Mouse (Mus musculus) fibroblast of lung, adult 2 months (primary cell): ENCODE results near the gene Psg22.
"Not testable (repeated sequence)": the region's sequence is repeated elsewhere in the genome, so short reads cannot be mapped to it uniquely, and the experiment has no call there.

Source experiments
- DNase-seq: peaks from one replicate; pipeline ENCODE4 v3.0.0-alpha.2; 2011; ENCODE audit warnings: low read depth

The Psg22 gene

GRCm38 (mm10) chr7:18717790-18718189, at the start of gene Psg22:
Gene Psg22, plus strand, starts transcription at chr7:18718090.
- DNase-seq = no peak

DNA sequence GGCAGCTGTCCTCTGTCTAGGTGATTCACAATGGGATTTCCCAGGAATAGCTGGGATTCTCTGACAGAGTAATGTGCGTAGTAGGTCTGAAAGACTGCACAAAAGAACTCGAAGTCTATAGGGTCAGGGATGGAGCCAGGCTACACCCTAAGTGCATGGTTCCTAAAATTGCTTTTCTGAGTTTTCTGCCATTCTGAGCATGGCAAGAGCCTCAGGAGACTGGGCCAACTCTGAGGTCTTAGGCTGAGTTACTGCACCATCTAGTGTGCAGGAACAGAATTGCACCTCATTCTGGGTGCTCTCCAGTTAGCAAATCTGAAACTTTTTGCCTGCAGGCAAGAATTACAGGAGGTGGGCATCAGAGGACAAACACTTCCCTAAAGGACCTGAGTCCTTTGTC, 38.1 kb upstream of the Psg22 start:
- DNase-seq = peak; percentile 7

- DNase-seq = no peak
Measured at GRCm38 (mm10) chr7:18685586-18685985, 32.3 kb upstream of the Psg22 start.

DNA sequence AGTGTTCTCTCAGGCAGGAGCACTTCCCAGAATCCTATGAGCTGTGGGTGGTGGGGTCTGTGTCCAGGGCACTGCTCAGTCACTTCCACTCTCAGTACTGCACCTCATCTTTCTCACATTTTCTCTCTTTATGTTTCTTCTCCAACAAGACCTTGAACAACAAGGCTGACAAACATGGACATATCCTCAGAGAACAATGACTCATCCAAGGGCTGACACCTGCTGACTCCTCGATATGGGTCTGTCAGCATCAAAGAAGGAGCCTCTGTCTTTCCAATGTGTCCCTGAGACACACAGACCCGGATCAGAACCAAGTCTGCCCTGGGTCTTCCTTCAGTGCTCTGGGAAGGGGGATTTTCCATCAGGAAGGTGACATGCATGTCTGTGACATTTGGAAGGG, 31.8 kb upstream of the Psg22 start, which contains the start of gene Psg20:
Gene Psg20, minus strand, starts transcription at position 101 of the 400 bp plus-strand sequence.
- DNase-seq = no peak

DNA sequence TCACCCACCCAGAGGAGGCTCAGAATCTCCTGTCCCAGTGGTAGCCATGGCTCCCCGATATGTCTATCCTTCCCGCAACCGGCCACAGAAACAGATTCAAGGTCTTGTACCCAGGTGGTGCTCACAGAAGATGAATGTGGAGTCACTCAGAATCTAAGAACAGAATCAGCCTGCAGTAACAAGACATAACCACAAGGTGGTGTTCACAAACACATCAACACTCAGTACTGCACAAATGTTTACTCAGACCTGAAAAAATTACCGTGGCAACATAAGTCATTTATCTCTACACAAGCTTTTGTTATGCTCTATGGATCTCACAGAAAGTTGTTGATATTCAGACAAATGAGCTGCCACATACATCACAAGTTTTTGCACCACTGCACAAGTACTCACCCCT, 7.6 kb upstream of the Psg22 start:
- DNase-seq = not testable (repeated sequence)

GRCm38 (mm10) chr7:18710846-18711245, 7.0 kb upstream of the Psg22 start:
- DNase-seq = no peak

- no peak for DNase-seq
Measured at GRCm38 (mm10) chr7:18715546-18715945, 2.3 kb upstream of the Psg22 start.

GRCm38 (mm10) chr7:18724001-18724400, 6.1 kb downstream of the Psg22 start:
- DNase-seq = no peak

GRCm38 (mm10) chr7:18725931-18726330, 8.0 kb downstream of the Psg22 start:
- DNase-seq = not testable (repeated sequence)

GRCm38 (mm10) chr7:18728391-18728790, 10.5 kb downstream of the Psg22 start:
- DNase-seq = no peak

DNA sequence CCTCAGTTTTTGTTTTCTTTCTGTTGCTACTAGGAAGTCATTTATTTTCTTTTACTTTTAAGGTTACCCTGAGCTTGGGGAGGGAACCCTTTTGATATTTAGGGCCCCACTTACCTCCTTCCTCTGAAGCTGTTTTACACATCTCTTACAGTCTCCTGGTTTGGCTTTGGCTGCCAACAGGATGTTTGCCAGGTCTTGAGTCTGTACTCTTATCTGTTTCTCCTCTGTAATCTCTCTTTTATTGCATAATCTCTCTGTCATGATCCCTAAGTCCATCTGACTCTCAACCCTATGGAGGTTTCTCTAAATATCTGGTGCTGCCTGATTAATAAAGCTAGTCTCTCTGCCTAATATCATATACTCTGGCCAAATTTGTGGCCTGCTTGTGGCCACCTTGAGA, 15.2 kb downstream of the Psg22 start:
- DNase-seq = no peak

DNA sequence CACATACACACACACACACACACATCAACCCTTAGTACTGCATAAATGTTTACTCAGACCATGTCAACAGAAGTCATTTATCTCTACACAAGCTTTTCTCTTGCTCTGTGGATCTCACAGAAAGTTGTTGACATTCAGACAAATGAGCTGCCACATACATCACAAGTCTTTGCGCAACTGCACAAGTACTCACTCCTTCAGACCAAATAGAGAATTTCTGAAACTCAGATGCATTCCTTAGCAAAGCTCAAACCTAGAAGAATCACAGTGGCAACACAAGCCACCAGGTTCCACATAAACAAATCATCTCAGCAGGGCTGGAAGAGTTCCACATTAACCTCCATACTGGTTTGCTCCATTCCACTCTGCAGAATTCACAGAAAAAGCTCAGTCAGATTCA, 16.6 kb downstream of the Psg22 start:
- no peak for DNase-seq

- DNase-seq = no peak
Measured at GRCm38 (mm10) chr7:18746189-18746860, 28.4 kb downstream of the Psg22 start.

GRCm38 (mm10) chr7:18747420-18747819, 29.5 kb downstream of the Psg22 start:
- DNase-seq = not testable (repeated sequence)

GRCm38 (mm10) chr7:18748994-18749895, 31.4 kb downstream of the Psg22 start:
- DNase-seq = no peak

DNA sequence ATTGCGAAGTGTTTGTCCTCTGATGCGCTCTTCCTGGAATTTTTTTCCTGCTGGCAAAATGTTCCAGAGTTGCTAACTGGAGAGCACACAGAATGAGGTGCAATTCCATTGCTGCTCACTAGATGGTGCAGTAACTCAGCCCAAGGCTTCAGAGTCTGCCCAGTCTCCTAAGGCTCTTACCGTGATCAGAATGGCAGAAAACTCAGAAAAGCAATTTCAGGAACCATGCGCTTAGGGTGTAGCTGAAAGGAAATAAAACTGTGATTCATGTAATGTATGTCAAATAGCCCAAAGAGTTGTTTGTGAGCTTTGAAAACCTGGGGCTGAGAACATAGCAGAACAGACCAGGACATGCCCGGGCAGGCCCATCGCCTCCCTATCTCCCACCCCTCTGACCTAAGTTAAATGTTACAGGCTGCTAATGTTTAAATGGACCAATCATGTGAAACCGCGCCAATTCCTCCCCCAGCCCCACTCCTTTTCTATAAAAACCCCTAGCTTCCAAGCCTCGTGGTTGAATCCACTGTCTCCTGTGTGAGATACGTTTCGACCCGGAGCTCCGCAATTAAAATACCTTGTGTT, 32.1 kb downstream of the Psg22 start:
- peak; percentile 77 for DNase-seq

GRCm38 (mm10) chr7:18760152-18760551, 42.3 kb downstream of the Psg22 start:
- not testable (repeated sequence) for DNase-seq

- DNase-seq = not testable (repeated sequence)
Measured at GRCm38 (mm10) chr7:18762885-18763284, 45.0 kb downstream of the Psg22 start.
